Comparison of ENCODE assay signal across 19 mouse cellular contexts in the genomic region with DNA sequence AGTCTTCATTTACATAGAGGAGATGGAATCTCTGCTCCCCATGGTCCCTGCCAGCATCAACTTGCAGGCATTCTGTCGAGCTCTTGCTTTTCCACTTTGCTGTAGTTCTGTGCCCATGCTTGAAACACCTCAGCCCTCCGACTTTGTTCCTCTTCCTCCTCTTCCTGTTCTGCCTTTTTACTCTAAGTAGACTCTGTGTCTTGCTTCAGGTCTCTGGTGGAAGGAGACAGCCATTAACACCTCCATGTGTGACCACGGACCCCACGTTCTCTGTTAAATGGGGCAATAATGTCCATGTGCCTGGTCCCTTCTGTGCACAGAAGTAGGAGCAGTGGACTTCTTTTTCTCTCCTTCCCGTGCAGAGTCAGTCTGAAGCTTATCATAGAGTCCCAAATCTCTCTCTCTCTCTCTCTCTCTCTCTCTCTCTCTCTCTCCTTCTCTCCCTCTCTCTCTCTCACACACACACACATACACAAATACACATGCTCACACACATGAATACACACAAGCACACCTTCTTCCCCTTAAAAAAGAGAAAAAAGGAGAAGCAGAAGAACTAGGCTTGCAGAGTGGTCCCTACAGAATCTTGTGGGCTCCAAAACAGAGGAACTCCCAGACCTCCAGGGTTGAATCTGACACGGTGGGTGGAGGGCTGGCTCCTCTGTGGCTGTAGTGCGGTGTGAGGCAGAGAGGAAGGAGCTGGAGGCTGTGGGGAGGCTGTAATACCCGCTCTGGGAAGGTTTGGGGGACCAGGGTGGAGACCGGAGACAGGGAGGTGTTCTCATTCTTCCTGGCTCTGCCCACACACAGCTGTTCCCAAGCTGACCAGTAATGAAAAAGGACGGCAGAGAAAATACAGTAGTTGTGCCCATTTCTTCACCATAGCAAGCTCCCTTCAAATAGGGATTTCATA. TPM values are rescaled to one million over a fixed set of nuclear protein-coding genes. Genes with fewer than 3 reads are reported as not detected.
DNase-seq lines count a peak whose midpoint lies in the region; ATAC-seq and TF ChIP-seq lines count a peak whose summit lies in the region.
"Had no signal": no experiment of that assay in that cellular context is flagged by ENCODE, and none has a peak within 500 bp of the region (broad histone marks: within the 10 kb centered on the region; RNA-seq: fewer than 3 reads in every experiment).

No protein-coding gene starts in this region.

- DNase-seq in spleen, postnatal 36 days (ENCODE audit: low spot score in 2 of 2): peak; percentile 40
- DNase-seq in spleen, adult 18-20 months: no peak
- DNase-seq in liver, embryonic 14.5 days (ENCODE audit: low read depth in 3 of 3, low spot score in 3 of 3): no peak
- DNase-seq in thymus, postnatal 0 days (ENCODE audit: low spot score): no peak
- DNase-seq in ovary, adult 18-20 months (ENCODE audit: low spot score): no peak
- no peak for DNase-seq in ovary, postnatal 36 days (ENCODE audit: low spot score)
- DNase-seq: cerebellum, postnatal 10 days; heart, adult 18-20 months; kidney, postnatal 10 days; layer of hippocampus, adult 9-11 months had no signal

- no peak for TF ChIP-seq CTCF in liver, embryonic 14.5 days (IDR thresholded peaks at IDR 0.05; ENCODE audit: low read depth)

- H3K27ac ChIP-seq in liver, embryonic 14.5 days: peak overlapping the region; percentile 41
- H3K27ac ChIP-seq: hindbrain, embryonic 10.5 days; intestine, embryonic 15.5 days; lung, embryonic 15.5 days; midbrain, embryonic 10.5 days had no signal

- H3K27me3 ChIP-seq in liver, embryonic 14.5 days (ENCODE audit: control insufficient read depth, insufficient read depth, low read length): no peaks in the 10 kb centered on the region
- H3K27me3 ChIP-seq: intestine, embryonic 15.5 days; lung, embryonic 15.5 days had no signal

- H3K4me3 ChIP-seq in liver, embryonic 14.5 days (ENCODE audit: insufficient read depth in 1 of 2, low read depth in 2 of 2, low read length in 2 of 2): no peak overlapping the region
- H3K4me3 ChIP-seq: hindbrain, embryonic 10.5 days; intestine, embryonic 15.5 days; lung, embryonic 15.5 days; midbrain, embryonic 10.5 days had no signal

- 0 out of 2 replicates have a peak, but pooled peaks cover 2% of the 10 kb centered on the region for H3K9me3 ChIP-seq in liver, embryonic 14.5 days (ENCODE audit: control insufficient read depth, low read length)
- H3K9me3 ChIP-seq: intestine, embryonic 15.5 days; lung, embryonic 15.5 days; midbrain, embryonic 10.5 days had no signal

- peaks cover 17 to 22% of the 10 kb centered on the region in 2 experiments for H3K4me1 ChIP-seq in liver, embryonic 14.5 days (replicated peaks; ENCODE audit: control insufficient read depth in 2 of 2, insufficient read depth in 2 of 2, low read length in 1 of 2)
- H3K4me1 ChIP-seq: hindbrain, embryonic 10.5 days; lung, embryonic 15.5 days had no signal

- peak overlapping the region; percentile 17 for H3K4me2 ChIP-seq in liver, embryonic 14.5 days (ENCODE audit: low read depth)
- H3K4me2 ChIP-seq: intestine, embryonic 15.5 days; lung, embryonic 15.5 days had no signal

- no peak; the same call in 1 of the 2 replicates for TF ChIP-seq EP300 in liver, embryonic 14.5 days (IDR thresholded peaks at IDR 0.05; ENCODE audit: low read depth)

- peak; percentile 93 for ATAC-seq in common myeloid progenitor, adult 5-6 weeks (replicated peaks; ENCODE audit: low read depth, poor library complexity, severe bottlenecking)
- peak; percentile 38; the same call in 1 of the 2 replicates for ATAC-seq in liver, embryonic 14.5 days (ENCODE audit: insufficient read depth)
- peak; percentile 37 for ATAC-seq in neutrophil, adult 5-6 weeks (ENCODE audit: extremely low read depth, insufficient number of reproducible peaks, low FRiP score, poor library complexity, severe bottlenecking)
- ATAC-seq: CD4-positive, CD25-positive, alpha-beta regulatory T cell, adult 4 months; intestine, embryonic 15.5 days had no signal

- peak overlapping the region; percentile 50 for H3K9ac ChIP-seq in liver, embryonic 14.5 days (replicated peaks)
- H3K9ac ChIP-seq: intestine, embryonic 15.5 days; lung, embryonic 15.5 days had no signal

- H3K36me3 ChIP-seq in liver, embryonic 14.5 days (replicated peaks; ENCODE audit: control insufficient read depth, insufficient read depth, low read depth): no peaks in the 10 kb centered on the region
- H3K36me3 ChIP-seq: hindbrain, embryonic 10.5 days; intestine, embryonic 15.5 days; lung, embryonic 15.5 days; midbrain, embryonic 10.5 days had no signal

- WGBS in liver, embryonic 14.5 days (ENCODE audit: insufficient replicate concordance): 11% methylated on average over 10 of the region's 10 CpGs

RNA-seq across cellular contexts. Expression of a gene that starts 51.3 kb away (rescaled TPM):
- total RNA-seq in common myeloid progenitor, adult 5-6 weeks (2017): not detected in 2 replicates
- polyA plus RNA-seq in liver, embryonic 14.5 days (2012; rRNA removed): not detected in 2 replicates
- not detected in 2 replicates for polyA plus RNA-seq in liver, embryonic 14.5 days (2014; fragmentation: Nextera tagmentation; extraction: Ambion mirVana)
- total RNA-seq in neutrophil, adult 5-6 weeks (2017): not detected in 2 replicates
- not detected in 2 replicates for polyA plus RNA-seq in thymus, postnatal 0 days (2015; fragmentation: Nextera tagmentation; extraction: Ambion mirVana)
- total RNA-seq: heart, adult 18-20 months; left cerebral cortex, postnatal 36 days had no signal
- polyA plus RNA-seq: CD4-positive, CD25-positive, alpha-beta regulatory T cell, adult 4 months; forebrain, embryonic 11.5 days; hindbrain, embryonic 10.5 days; lung, embryonic 15.5 days; midbrain, embryonic 10.5 days had no signal

RNA-seq across cellular contexts. Expression of a gene that starts 59.7 kb away (rescaled TPM):
- total RNA-seq in common myeloid progenitor, adult 5-6 weeks (2017): 0.92 TPM in 1 of 2 replicates, not detected in the other
- polyA plus RNA-seq in liver, embryonic 14.5 days (2012; rRNA removed): 0.16 and 0.25 TPM in 2 replicates
- polyA plus RNA-seq in liver, embryonic 14.5 days (2014; fragmentation: Nextera tagmentation; extraction: Ambion mirVana): 1.1 and 1.2 TPM in 2 replicates
- total RNA-seq in neutrophil, adult 5-6 weeks (2017): 0.37 TPM in 1 of 2 replicates, not detected in the other
- polyA plus RNA-seq in thymus, postnatal 0 days (2015; fragmentation: Nextera tagmentation; extraction: Ambion mirVana): 0.90 and 0.91 TPM in 2 replicates
- total RNA-seq: left cerebral cortex, postnatal 36 days had no signal
- polyA plus RNA-seq: CD4-positive, CD25-positive, alpha-beta regulatory T cell, adult 4 months had no signal

Comparison
In these comparisons a context has a peak if more than half of its experiments do, and no peak if none do; other contexts are left out.
1. DNase-seq: peak in spleen, postnatal 36 days (2 of 2); none in spleen, adult 18-20 months (0 of 2), liver, embryonic 14.5 days (0 of 3), thymus, postnatal 0 days (single experiment), ovary, adult 18-20 months (single experiment) and ovary, postnatal 36 days (single experiment).
2. ATAC-seq: peak in every context shown above with its lines; median percentile 93 in common myeloid progenitor, adult 5-6 weeks; 38 in liver, embryonic 14.5 days; 37 in neutrophil, adult 5-6 weeks.